Mouse (Mus musculus) thymus, adult 2 months (tissue): Measurements from ENCODE around the gene Zcchc4.

Experiments
- CTCF ChIP-seq: fragments of 200-500 bp; IDR thresholded peaks from 2 replicates; pipeline ENCODE4 v1.5.1; 2012; ENCODE audit warnings: mild to moderate bottlenecking, control low read depth, low read length, moderate library complexity, borderline replicate concordance; ENCODE audit not compliant: control insufficient read depth, poor library complexity, insufficient read depth; ENCODE audit errors: extremely low read depth
- POLR2A ChIP-seq: fragments of 200-500 bp; IDR thresholded peaks from 2 replicates; pipeline ENCODE4 v1.6.1; 2012; ENCODE audit warnings: mild to moderate bottlenecking, low read length, control low read depth, moderate library complexity; ENCODE audit not compliant: control insufficient read depth, poor library complexity, insufficient read depth; ENCODE audit errors: extremely low read depth

GRCm38 (mm10) chr5:52782523-52783250, 7.5 kb downstream of the Zcchc4 start:
- TF ChIP-seq POLR2A (peak; percentile 42; the same call in 1 of the 2 replicates), CTCF (peak; percentile 61; the same call in 1 of the 2 replicates)
